Mouse (Mus musculus): ENCODE results near the gene Mrps18a.

Gene Mrps18a

GRCm38 (mm10) chr17:46098525-46098924 is 12.3 kb upstream of the Mrps18a start:
- DNase-seq (ENCODE audit: inconsistent age in 2 of 2, low spot score in 1 of 2), result no peak

GRCm38 (mm10) chr17:46101906-46102305 is 8.9 kb upstream of the Mrps18a start:
- no peak for DNase-seq (ENCODE audit: inconsistent age in 2 of 2, low spot score in 1 of 2)

DNA sequence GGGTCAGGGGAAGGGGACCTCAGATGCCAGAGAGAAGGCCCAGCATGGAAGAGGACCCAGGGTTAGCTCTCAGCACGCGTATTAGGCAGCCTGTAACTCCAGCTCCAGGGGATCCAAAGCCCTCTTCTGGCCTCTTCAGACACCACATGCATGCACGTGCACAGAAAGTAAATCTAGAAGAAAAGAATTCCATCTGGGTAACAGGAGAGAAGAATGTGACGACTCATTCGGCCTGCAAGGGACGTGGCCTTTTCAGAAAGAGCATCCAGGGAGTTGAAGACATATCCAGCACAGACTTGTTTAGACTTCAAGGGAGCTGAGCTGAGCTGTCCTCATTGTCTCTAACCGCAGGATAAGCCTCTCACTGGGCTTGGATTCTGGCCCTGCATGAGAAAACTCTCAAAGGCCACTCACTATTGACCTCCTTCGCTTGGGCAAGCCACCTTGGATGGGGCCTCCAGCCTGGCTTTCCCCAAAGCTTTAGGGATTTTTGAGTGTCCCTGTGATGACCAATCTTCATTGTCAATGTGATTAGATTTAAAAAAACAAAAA is 8.1 kb upstream of the Mrps18a start:
- peak in 1 of 2 experiments; percentile 50 for DNase-seq (ENCODE audit: inconsistent age in 2 of 2, low spot score in 1 of 2)

DNA sequence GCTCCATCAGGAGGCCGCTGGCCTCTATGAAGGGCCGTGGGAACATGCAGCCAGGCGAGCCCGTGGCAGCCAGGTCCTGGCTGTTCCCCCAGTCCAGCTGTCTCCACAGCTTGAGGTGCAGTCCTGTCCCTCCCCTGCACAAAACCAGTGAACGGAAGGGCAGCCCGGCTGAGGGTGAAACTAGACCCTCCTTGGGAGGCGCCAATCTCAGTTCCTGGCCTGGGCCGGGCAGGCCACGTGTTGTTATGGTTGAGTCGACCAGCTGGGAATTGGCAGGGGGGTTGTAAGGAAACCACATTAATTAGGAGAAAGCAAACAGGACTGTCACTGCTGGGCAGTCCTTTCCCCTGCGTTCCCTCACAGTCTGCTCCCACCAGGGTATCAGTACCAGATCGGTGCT is 6.3 kb upstream of the Mrps18a start:
- no peak for DNase-seq (ENCODE audit: inconsistent age in 2 of 2, low spot score in 1 of 2)

DNA sequence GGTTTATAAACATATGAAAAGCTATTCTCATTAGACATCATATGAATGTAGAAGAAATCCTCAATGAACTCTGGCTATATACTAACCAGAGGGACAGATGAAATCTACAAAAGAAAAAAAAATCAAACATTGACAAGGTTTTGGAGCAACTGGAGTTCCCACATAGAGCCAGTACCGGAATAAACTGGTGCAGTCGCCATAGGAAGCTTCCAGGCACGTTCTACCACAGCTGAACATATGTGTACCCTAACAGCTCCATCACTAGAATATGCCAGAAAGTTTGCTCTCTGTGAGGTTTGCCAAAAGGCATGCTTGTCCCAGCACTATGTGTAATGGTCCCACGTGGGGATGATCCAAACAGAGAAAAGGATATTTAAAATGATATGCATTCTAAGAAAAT is 2.5 kb upstream of the Mrps18a start:
- DNase-seq (ENCODE audit: inconsistent age in 2 of 2, low spot score in 1 of 2), result no peak

DNA sequence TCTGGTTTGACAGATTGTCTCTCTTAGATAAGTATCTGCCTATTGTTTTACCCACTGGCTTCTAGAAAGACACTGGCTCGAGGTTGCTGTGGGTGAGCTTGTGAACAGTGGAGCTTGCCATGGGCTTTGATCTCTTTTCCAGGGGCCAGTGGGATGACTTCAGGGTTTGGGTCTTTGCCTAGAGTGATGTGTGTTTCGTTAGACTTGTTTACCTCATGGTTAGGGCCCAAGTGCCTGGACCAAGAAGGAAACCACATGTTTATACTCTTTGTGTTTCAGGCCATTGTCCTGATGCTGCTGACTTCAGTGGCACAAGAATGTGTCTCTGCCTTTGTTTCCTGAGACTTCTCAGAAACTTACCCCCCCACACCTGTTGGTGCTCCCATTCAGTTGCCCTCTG is 4.7 kb downstream of the Mrps18a start:
- no peak for DNase-seq (ENCODE audit: inconsistent age in 2 of 2, low spot score in 1 of 2)

DNA sequence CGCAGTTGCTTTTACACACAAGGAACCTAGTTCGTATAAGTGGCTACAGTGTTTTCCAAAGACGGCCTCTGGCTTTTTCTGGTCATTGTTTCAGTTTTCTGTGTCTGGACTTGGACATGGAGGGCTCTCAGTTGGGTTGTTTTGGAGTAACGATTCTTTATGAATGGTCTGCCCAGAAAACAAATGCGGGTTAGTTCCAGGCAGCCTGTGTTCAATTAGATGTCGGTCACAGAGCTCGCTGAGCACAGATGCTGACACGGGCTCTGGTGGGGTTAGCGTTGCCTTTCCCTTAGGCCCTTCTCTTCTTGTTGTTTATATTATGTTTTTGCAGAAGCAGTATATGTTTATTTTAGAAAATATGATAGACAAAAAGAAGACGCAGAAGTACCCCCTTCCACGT is 5.4 kb downstream of the Mrps18a start:
- DNase-seq (ENCODE audit: inconsistent age in 2 of 2, low spot score in 1 of 2), result peak in 1 of 2 experiments; percentile 17

DNA sequence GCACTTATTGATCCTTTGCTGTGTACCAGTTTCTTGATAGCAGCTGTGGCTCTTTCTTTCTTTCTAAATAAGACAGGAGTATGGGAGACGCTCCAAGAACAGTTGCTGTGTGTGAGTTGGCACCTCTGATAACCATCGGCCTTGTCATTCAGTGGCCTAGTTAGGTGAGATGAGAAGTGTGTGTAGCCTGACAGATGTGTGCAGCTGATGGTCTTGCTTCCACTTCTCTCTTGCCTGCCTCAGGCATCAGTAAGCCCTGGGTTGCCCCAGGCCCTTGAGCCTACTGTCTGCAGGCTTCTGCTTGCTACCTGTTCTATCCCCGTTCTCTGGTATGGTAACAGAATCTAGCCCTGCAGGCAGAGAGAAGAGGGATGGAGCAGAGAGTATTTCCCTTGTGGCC is 6.1 kb downstream of the Mrps18a start:
- peak in 1 of 2 experiments; percentile 48 for DNase-seq (ENCODE audit: inconsistent age in 2 of 2, low spot score in 1 of 2)

DNA sequence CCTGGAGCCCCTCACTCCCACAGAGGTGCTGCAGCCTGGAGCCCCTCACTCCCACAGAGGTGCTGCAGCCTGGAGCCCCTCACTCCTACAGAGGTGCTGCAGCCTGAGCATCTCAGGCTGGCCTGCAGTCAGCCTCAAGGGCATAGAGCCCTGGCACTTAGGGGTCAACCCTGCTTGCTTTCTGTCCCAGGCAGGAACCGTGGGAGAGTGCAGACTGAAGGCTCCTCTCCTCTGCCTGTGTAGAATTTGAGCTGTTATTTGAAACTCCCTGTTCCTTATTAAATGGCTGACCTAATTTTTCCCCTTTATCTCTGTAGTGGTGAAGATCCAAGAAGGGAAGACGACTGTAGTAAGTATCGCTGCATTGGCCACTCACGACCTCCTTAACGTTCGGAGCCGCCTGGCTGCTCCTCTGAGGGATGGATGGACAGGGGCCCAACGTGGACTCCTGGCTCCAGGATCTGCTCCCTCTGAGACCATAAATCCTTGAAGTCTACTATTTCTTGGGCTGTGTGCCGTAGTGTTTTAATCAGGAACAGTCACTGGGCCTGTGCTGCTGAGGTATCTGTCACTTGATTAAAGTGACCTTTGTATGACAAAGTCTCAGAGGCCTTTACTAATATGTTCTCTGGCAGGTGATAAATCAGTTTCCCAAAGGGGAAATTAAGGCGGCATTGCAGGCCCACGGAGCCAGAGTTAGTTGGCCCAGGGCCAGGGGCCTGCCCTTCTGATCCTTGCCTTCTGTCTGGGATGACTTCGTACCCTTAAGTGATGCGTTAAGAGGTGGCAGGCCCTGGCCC is 7.0 kb downstream of the Mrps18a start:
- peak in 1 of 2 experiments; percentile 60 for DNase-seq (ENCODE audit: inconsistent age in 2 of 2, low spot score in 1 of 2)

GRCm38 (mm10) chr17:46118423-46118850 is 7.7 kb downstream of the Mrps18a start:
- DNase-seq (ENCODE audit: inconsistent age in 2 of 2, low spot score in 1 of 2), result peak in 1 of 2 experiments; percentile 36

DNA sequence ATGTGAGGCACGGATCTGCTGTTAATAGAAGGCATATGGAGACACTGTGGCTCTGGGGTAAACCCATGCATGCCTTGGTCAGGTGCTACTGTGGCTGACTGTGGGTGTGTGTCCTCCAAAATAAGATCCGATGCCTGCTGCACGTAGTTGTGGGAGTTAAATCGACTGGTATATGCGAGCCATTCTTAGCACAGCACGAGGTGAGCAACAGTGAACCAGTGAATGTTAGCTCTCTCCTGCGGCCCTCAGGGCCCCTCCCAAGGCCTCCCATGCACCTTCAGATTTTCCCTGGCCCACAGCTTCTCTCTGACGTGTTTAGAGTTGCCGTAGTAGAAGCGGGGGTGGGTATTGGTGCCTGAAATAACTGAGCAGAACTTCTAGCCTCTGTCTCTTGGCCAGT is 8.9 kb downstream of the Mrps18a start:
- DNase-seq (ENCODE audit: inconsistent age in 2 of 2, low spot score in 1 of 2), result no peak

GRCm38 (mm10) chr17:46122791-46123190 is 12.0 kb downstream of the Mrps18a start:
- DNase-seq (ENCODE audit: inconsistent age in 2 of 2, low spot score in 1 of 2), result no peak

DNA sequence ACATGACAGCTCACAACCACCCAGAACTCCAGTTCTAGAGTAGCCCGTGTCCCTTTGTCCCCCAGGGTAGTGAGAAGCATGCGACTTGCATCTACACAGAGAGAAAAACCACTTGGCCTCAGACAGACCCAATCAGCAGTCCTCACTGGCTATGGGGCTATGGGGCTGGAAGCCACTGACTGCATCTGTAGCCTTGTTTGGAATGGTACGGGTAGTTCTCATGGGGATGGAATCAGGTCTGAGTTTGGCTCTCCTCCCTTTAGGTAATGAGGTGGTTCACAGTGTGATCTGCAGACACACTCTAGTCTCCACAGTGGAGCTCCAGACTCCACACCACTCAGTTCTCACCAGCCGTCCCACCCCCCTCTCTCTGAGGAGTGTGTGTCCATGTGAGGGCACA is 12.5 kb downstream of the Mrps18a start:
- DNase-seq (ENCODE audit: inconsistent age in 2 of 2, low spot score in 1 of 2), result no peak

DNA sequence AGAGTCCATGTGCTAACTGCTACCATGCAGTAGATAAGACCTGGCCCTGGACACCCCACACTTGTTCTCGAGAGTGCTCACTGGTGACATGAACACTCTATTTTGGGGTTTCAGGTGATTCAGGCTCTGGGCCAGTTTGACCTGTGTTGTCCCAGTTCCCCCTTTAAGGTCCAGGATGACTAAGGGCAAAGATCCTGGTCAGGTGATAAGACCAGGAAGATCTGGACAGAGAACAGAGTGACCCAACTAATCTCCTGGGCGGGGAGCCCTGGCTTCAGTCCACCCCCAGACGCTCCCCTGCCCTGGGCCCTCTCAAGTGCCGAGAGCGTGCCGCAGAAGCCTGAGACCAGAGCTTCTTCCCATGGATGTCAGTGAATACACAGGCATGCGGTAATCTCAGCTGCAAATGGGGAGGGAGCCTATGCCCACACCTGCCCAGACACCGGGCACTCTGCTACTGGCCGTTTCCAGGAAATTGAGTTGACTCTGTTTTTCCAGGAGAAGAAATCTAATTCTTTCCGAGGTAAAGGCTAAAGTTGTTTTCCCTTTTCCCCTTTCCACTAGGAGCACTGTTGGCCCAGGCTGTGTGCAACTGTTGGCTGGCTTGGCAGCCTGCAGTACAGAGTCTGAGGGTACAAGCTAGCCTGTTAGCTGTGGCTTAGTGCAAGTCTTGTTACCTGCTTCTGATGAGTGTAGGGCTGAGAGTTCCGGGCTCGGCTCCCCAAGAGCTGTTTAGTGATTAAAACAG is 13.3 kb downstream of the Mrps18a start:
- DNase-seq (ENCODE audit: inconsistent age in 2 of 2, low spot score in 1 of 2), result peak in 1 of 2 experiments; percentile 52

DNA sequence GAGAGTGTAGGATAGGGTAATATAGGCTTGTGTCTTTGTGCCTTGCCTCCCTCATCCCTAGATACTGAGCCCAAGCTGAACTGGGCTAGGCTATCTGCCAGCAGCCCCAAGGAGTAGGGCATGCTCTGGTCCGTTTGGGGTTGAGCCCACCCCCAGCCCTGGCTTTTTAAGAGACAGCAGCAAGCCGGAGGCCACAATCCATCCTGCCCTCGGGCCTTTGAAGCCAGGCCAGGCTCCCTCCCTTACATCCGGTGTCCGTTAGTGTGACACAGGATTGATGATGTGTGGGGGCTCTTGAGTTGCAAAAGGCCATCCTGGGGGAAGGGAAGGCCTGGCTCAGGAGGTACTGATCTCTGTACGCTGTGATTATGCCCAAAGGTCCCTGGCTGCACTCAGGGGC is 15.8 kb downstream of the Mrps18a start:
- peak; percentile 74 to 81 for DNase-seq (ENCODE audit: inconsistent age in 2 of 2, low spot score in 1 of 2)

DNA sequence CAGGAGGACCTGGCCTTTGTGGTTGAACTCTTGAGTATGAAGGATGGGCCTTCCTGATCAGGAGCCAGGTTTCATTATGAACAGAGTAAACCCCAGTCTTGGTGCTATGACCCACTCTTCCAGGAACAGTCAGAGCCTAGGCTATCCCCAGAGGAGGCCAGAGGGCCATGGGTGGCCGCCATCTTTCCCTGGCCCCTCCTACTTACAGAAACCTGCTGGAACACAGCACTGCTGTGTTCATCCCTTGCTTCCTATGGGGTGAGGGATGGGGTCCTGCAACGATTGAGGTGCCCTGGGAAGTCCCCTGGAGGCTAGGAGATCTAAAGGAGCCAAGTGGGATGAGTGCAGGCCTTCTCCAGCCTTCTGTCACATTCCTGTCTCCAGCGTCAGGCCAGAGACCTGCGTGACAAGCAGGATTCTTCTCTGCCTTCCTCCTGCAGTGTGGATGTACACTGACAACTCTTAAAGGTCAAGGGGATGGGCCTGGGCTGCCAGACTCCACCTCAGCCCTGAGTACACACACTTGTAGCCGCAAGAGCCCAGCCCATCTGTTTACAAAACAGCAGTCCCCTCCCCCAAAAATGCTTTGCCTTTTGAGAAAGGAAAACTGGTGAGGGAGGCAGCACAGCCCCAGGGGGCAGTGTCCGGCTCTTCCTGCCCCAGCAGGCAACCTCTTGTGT is 17.2 kb downstream of the Mrps18a start:
- peak; percentile 57 to 76 for DNase-seq (ENCODE audit: inconsistent age in 2 of 2, low spot score in 1 of 2)

- DNase-seq (ENCODE audit: inconsistent age in 2 of 2, low spot score in 1 of 2), result peak in 1 of 2 experiments; percentile 71
Measured at GRCm38 (mm10) chr17:46129741-46130498, 19.1 kb downstream of the Mrps18a start.

DNA sequence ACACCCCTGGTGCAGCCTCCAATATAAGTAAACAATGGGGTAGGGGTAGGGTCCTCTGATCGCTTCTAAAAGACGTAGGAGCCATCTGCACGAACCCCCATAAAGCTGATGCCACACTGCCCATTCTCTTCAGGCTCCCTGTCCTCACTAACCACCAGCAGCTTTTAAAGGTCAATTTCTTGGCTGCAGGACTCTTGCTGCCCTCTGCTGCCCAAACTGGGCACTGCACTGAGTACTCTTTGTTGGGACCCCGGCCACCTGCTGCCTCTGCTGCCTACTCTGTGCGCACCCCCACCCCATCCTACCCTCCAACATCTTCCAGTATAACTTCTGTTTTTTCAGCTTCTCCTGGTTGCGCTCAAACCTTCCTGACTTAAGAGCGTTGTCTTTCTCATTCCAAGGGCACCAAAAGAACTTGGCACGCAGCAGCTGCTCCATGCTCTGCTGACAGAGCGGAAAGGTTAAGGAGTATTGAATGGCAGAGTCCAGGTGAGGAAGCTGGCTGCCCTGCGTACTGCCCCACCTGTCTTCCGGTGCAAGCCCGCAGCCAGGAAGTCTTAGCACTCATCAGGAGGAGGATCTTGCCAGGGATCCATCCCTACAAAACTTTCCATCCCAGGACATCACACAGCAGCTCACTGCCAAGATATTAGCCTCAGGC is 21.4 kb downstream of the Mrps18a start:
- peak; percentile 78 to 94 for DNase-seq (ENCODE audit: inconsistent age in 2 of 2, low spot score in 1 of 2)

- DNase-seq (ENCODE audit: inconsistent age in 2 of 2, low spot score in 1 of 2), result peak in 1 of 2 experiments; percentile 84
Measured at GRCm38 (mm10) chr17:46132862-46133261, 22.1 kb downstream of the Mrps18a start.

Measured in adrenal gland, adult (tissue).